Mouse (Mus musculus): ENCODE data around the gene B3gnt9.

DNA sequence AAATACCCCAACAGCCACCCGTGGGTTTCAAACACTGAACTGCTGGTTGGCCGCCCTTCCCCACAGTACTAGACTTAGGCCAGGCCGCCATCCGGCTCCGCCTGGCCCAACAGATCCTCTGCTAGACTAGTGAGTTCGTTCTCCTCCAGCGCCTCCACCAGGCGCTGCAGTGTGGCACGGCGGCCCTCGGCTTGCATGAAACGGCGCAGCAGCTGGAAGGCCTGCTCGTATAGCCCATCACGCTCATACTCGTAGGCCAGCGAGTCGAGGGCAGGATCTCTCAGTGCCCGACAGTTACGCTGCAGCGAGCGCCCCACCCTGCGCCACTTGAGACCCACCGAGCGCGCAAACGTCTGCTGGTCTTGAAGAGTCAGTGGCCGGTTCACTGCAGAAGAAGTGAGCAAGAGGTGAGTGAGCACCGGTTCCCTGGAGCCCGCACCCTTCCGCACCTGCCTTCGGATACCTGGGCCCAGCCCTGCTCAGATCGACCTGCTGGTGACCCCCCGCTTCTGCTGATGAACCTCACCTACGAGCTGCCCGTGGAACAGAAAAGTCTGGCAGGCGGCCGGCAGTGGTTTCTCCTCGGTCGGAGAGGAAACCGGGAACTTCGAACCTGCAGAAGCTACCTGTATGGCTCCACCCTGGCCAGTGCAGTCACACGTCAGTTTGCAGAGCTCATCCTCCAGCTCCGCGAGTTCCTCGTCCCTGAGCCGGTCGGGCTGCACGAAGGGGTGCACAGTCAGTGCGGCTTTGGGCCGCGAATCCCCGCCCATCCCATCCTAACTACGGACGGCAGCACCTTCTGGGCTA lies 4.2 kb upstream of the B3gnt9 start:
- TF ChIP-seq POLR2A (IDR thresholded peaks at IDR 0.05; ENCODE audit: control insufficient read depth in 1 of 2, insufficient read depth in 1 of 2, low read depth in 1 of 2, low read length in 2 of 2, poor library complexity in 1 of 2): no peak
- no peak for TF ChIP-seq ZMIZ1 (IDR thresholded peaks at IDR 0.05; ENCODE audit: low read depth, low read length)
- no peak for TF ChIP-seq CTCF (IDR thresholded peaks at IDR 0.05 in 2 of 3, conservative IDR thresholded peaks at IDR 0.05 in 1 of 3; ENCODE audit: control insufficient read depth in 1 of 3, insufficient read depth in 1 of 3, low read depth in 2 of 3, low read length in 3 of 3, poor library complexity in 1 of 3, severe bottlenecking in 1 of 3)
- no peak for TF ChIP-seq ZC3H11A (IDR thresholded peaks at IDR 0.05; ENCODE audit: low read depth, low read length)
- no peak for TF ChIP-seq KAT2A (conservative IDR thresholded peaks at IDR 0.05; ENCODE audit: low read depth, low read length)
- TF ChIP-seq USF1 (IDR thresholded peaks at IDR 0.05; ENCODE audit: low read depth, low read length): no peak
- TF ChIP-seq SIN3A (IDR thresholded peaks at IDR 0.05; ENCODE audit: low read length): no peak
- no peak for TF ChIP-seq CHD2 (IDR thresholded peaks at IDR 0.05; ENCODE audit: low read length)

All from MEL (cell line).